Mouse (Mus musculus): Measurements from ENCODE around the gene Socs3. TPM values are rescaled to one million over a fixed set of nuclear protein-coding genes. Genes with fewer than 3 reads are reported as not detected.

Gene Socs3
- total RNA-seq, 2 experiments from 2014 or later, result 4.5 to 4.9 TPM

- no peak for DNase-seq (ENCODE audit: low spot score in 2 of 2)
These were observed 14.2 kb downstream of the Socs3 start for GRCm38 (mm10) chr11:117955621-117956020.

- no peak for DNase-seq (ENCODE audit: low spot score in 2 of 2)
These were observed 15.0 kb downstream of the Socs3 start for GRCm38 (mm10) chr11:117954819-117955218.

- DNase-seq (ENCODE audit: low spot score in 2 of 2), result no peak
These were observed 15.8 kb downstream of the Socs3 start for GRCm38 (mm10) chr11:117954094-117954493.

GRCm38 (mm10) chr11:117952174-117952933 is 17.5 kb downstream of the Socs3 start:
- DNase-seq (ENCODE audit: low spot score in 2 of 2), result no peak

GRCm38 (mm10) chr11:117951391-117951790 is 18.5 kb downstream of the Socs3 start:
- DNase-seq (ENCODE audit: low spot score in 2 of 2), result no peak

- DNase-seq (ENCODE audit: low spot score in 2 of 2), result no peak
These were observed 20.3 kb downstream of the Socs3 start for GRCm38 (mm10) chr11:117949392-117950091.

- no peak for DNase-seq (ENCODE audit: low spot score in 2 of 2)
These were observed 22.8 kb downstream of the Socs3 start for GRCm38 (mm10) chr11:117946996-117947419.

GRCm38 (mm10) chr11:117946195-117946979 is 23.5 kb downstream of the Socs3 start:
- DNase-seq (ENCODE audit: low spot score in 2 of 2), result no peak

- DNase-seq (ENCODE audit: low spot score in 2 of 2), result no peak
These were observed 28.0 kb downstream of the Socs3 start for GRCm38 (mm10) chr11:117941848-117942247.

- DNase-seq (ENCODE audit: low spot score in 2 of 2), result no peak
These were observed 28.5 kb downstream of the Socs3 start for GRCm38 (mm10) chr11:117941325-117941834.

GRCm38 (mm10) chr11:117940881-117941280 is 29.0 kb downstream of the Socs3 start:
- no peak for DNase-seq (ENCODE audit: low spot score in 2 of 2)

- peak; percentile 66 for DNase-seq (ENCODE audit: low spot score in 2 of 2)
These were observed 30.0 kb downstream of the Socs3 start for GRCm38 (mm10) chr11:117939741-117940285.

- DNase-seq (ENCODE audit: low spot score in 2 of 2), result no peak
These were observed 30.7 kb downstream of the Socs3 start for GRCm38 (mm10) chr11:117939004-117939730.

GRCm38 (mm10) chr11:117936202-117936601 is 33.6 kb downstream of the Socs3 start:
- no peak for DNase-seq (ENCODE audit: low spot score in 2 of 2)

- no peak for DNase-seq (ENCODE audit: low spot score in 2 of 2)
These were observed 34.2 kb downstream of the Socs3 start for GRCm38 (mm10) chr11:117935616-117936015.

- DNase-seq (ENCODE audit: low spot score in 2 of 2), result no peak
These were observed 35.1 kb downstream of the Socs3 start for GRCm38 (mm10) chr11:117934576-117935368.

- no peak for DNase-seq (ENCODE audit: low spot score in 2 of 2)
These were observed 35.7 kb downstream of the Socs3 start for GRCm38 (mm10) chr11:117934168-117934567.

GRCm38 (mm10) chr11:117932195-117932594 is 37.7 kb downstream of the Socs3 start:
- DNase-seq (ENCODE audit: low spot score in 2 of 2), result peak; percentile 70 to 71

GRCm38 (mm10) chr11:117931576-117931975 is 38.3 kb downstream of the Socs3 start:
- no peak for DNase-seq (ENCODE audit: low spot score in 2 of 2)
